In the genomic region with DNA sequence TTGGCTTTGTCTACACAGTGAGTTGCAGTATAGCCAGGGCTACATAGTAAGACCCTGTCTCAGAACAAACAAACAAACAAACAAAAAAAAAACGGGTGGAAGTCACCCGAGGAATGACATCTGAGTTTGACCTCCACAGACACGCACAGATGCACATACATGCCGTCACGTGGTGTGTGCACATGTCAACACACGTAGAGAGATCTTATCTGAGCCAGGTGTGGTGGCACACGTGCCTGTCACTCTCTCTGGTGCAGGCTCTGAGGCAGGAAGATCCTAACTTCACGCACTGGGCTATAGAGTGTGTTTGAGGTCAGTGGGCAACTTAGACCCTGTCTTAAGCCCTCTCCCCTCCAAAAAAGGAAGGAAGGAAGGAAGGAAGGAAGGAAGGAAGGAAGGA, we compare ENCODE assay signal across 16 mouse cellular contexts. TPM values are rescaled to one million over a fixed set of nuclear protein-coding genes. Genes with fewer than 3 reads are reported as not detected.
A peak's percentile ranks its signal among the peaks of the same experiment; 100 is the strongest.
DNase-seq lines count a peak whose midpoint lies in the region; TF ChIP-seq lines count a peak whose summit lies in the region.
"Had no signal": no experiment of that assay in that cellular context is flagged by ENCODE, and none has a peak within 500 bp of the region (broad histone marks: within the 10 kb centered on the region; RNA-seq: fewer than 3 reads in every experiment).

No protein-coding gene starts in this region.

- H3K36me3 ChIP-seq in thymus, adult 2 months (ENCODE audit: control insufficient read depth, insufficient read depth, low read length) = peaks cover 24% of the 10 kb centered on the region

- peak; percentile 8 for DNase-seq in gastrocnemius, adult 2 months
- no peak for DNase-seq in gastrocnemius, adult 8-10 months (ENCODE audit: low spot score in 2 of 2)
- peak; percentile 75 for DNase-seq in T-cell, adult 2 months (ENCODE audit: low spot score)
- DNase-seq in kidney, postnatal 36 days = peak; percentile 46 to 58
- peak; percentile 74 for DNase-seq in thymus, adult 2 months
- no peak for DNase-seq in frontal cortex, postnatal 36 days (ENCODE audit: low spot score in 2 of 2)
- no peak for DNase-seq in adrenal gland, adult 18-20 months (ENCODE audit: low spot score in 2 of 2)
- no peak for DNase-seq in cerebellum, postnatal 4 days (ENCODE audit: low spot score in 2 of 2)
- DNase-seq: cerebellum, postnatal 36 days; lung, postnatal 36 days; right cerebral cortex, postnatal 4 days had no signal

- no peak for TF ChIP-seq CTCF in gastrocnemius, adult 2 months (IDR thresholded peaks at IDR 0.05)
- no peak for TF ChIP-seq CTCF in thymus, adult 2 months (IDR thresholded peaks at IDR 0.05; ENCODE audit: borderline replicate concordance, control insufficient read depth, extremely low read depth, insufficient read depth, low read length, poor library complexity)

- peaks cover 49% of the 10 kb centered on the region for H3K4me1 ChIP-seq in thymus, adult 2 months (replicated peaks; ENCODE audit: control insufficient read depth, insufficient read depth, low read length)

- H3K4me3 ChIP-seq in gastrocnemius, adult 2 months = no peak overlapping the region
- H3K4me3 ChIP-seq in thymus, adult 2 months (ENCODE audit: control insufficient read depth, insufficient read depth, low read length) = no peak overlapping the region
- H3K4me3 ChIP-seq: hindbrain, embryonic 13.5 days; limb, embryonic 10.5 days; midbrain, embryonic 15.5 days; neural tube, embryonic 15.5 days had no signal

- intact Hi-C loops in gastrocnemius, adult 2 months (cut with DNase I) = no loop called here

- 12% methylated on average over 8 of the region's 8 CpGs for WGBS in thymus, adult 2 months

- no peak for TF ChIP-seq POLR2A in thymus, adult 2 months (IDR thresholded peaks at IDR 0.05; ENCODE audit: control insufficient read depth, extremely low read depth, insufficient read depth, low read length, poor library complexity)

- no peak overlapping the region for H3K27ac ChIP-seq in gastrocnemius, adult 2 months
- peak overlapping the region; percentile 92 for H3K27ac ChIP-seq in thymus, adult 2 months (ENCODE audit: control insufficient read depth, insufficient read depth, low read length)
- H3K27ac ChIP-seq: hindbrain, embryonic 13.5 days; limb, embryonic 10.5 days; midbrain, embryonic 15.5 days; neural tube, embryonic 15.5 days had no signal

- no peaks in the 10 kb centered on the region for H3K27me3 ChIP-seq in thymus, adult 2 months (ENCODE audit: control insufficient read depth, insufficient read depth, low read length)
- H3K27me3 ChIP-seq: hindbrain, embryonic 13.5 days; midbrain, embryonic 15.5 days; neural tube, embryonic 15.5 days had no signal

RNA-seq across cellular contexts. Expression of a gene that starts 4.0 kb away (rescaled TPM):
- 100 to 1,000 TPM in 1 of 2 experiments, 10 to 100 TPM in 1; 91.4 to 106 TPM for total RNA-seq in gastrocnemius, adult 2 months (2021)
- 100 to 1,000 TPM in 1 of 4 experiments, 10 to 100 TPM in 3; 82.2 to 107 (median 91.8) TPM for total RNA-seq in gastrocnemius, adult 8-10 months (2022)
- polyA plus RNA-seq in thymus, adult 2 months (2012; rRNA removed) = 140 and 173 TPM in 2 replicates
- total RNA-seq in adrenal gland, adult 18-20 months (2021) = 100 to 1,000 TPM; 164 to 265 TPM

RNA-seq across cellular contexts. Expression of a gene that starts 19.3 kb away (rescaled TPM):
- 1 to 10 TPM; 1.0 to 1.3 TPM for total RNA-seq in gastrocnemius, adult 2 months (2021)
- total RNA-seq in gastrocnemius, adult 8-10 months (2022) = 1 to 10 TPM in 1 of 4 experiments, under 1 TPM in 2, not detected in 1; 0.52 to 2.8 (median 0.56) TPM
- 2.2 and 2.6 TPM in 2 replicates for polyA plus RNA-seq in thymus, adult 2 months (2012; rRNA removed)
- total RNA-seq in adrenal gland, adult 18-20 months (2021) = 1 to 10 TPM in 1 of 2 experiments, under 1 TPM in 1; 0.83 to 3.0 TPM
- total RNA-seq: layer of hippocampus, postnatal 14 days had no signal
- polyA plus RNA-seq: midbrain, embryonic 15.5 days; neural tube, embryonic 15.5 days had no signal

RNA-seq across cellular contexts. Expression of a gene that starts 41.3 kb away (rescaled TPM):
- not detected for total RNA-seq in gastrocnemius, adult 2 months (2021)
- not detected for total RNA-seq in gastrocnemius, adult 8-10 months (2022)
- 18.9 and 19.2 TPM in 2 replicates for polyA plus RNA-seq in thymus, adult 2 months (2012; rRNA removed)
- 1 to 10 TPM in 1 of 2 experiments, not detected in 1; 1.4 TPM for total RNA-seq in adrenal gland, adult 18-20 months (2021)
- total RNA-seq: layer of hippocampus, postnatal 14 days had no signal
- polyA plus RNA-seq: hindbrain, embryonic 13.5 days; limb, embryonic 10.5 days; midbrain, embryonic 15.5 days had no signal

RNA-seq across cellular contexts. Expression of a gene that starts 43.1 kb away (rescaled TPM):
- total RNA-seq in gastrocnemius, adult 2 months (2021) = not detected
- total RNA-seq in gastrocnemius, adult 8-10 months (2022) = not detected
- polyA plus RNA-seq in thymus, adult 2 months (2012; rRNA removed) = 4.7 and 5.9 TPM in 2 replicates
- total RNA-seq in adrenal gland, adult 18-20 months (2021) = not detected
- total RNA-seq: layer of hippocampus, postnatal 14 days had no signal
- polyA plus RNA-seq: limb, embryonic 10.5 days; midbrain, embryonic 15.5 days; neural tube, embryonic 15.5 days had no signal

RNA-seq across cellular contexts. Expression of a gene that starts 47.7 kb away (rescaled TPM):
- under 1 TPM in 1 of 2 experiments, not detected in 1; 0.20 TPM for total RNA-seq in gastrocnemius, adult 2 months (2021)
- total RNA-seq in gastrocnemius, adult 8-10 months (2022) = not detected
- polyA plus RNA-seq in thymus, adult 2 months (2012; rRNA removed) = 0.45 and 0.75 TPM in 2 replicates
- under 1 TPM; 0.22 to 0.33 TPM for total RNA-seq in adrenal gland, adult 18-20 months (2021)
- polyA plus RNA-seq: hindbrain, embryonic 13.5 days; limb, embryonic 10.5 days; midbrain, embryonic 15.5 days; neural tube, embryonic 15.5 days had no signal

Comparison
In these comparisons a context has a peak if more than half of its experiments do, and no peak if none do; other contexts are left out.
1. DNase-seq: peak in gastrocnemius, adult 2 months (single experiment), T-cell, adult 2 months (single experiment), kidney, postnatal 36 days (2 of 2) and thymus, adult 2 months (single experiment); none in gastrocnemius, adult 8-10 months (0 of 2), frontal cortex, postnatal 36 days (0 of 2), adrenal gland, adult 18-20 months (0 of 2) and cerebellum, postnatal 4 days (0 of 2).